ENCODE assay signal across 10 mouse cellular contexts in the genomic region with DNA sequence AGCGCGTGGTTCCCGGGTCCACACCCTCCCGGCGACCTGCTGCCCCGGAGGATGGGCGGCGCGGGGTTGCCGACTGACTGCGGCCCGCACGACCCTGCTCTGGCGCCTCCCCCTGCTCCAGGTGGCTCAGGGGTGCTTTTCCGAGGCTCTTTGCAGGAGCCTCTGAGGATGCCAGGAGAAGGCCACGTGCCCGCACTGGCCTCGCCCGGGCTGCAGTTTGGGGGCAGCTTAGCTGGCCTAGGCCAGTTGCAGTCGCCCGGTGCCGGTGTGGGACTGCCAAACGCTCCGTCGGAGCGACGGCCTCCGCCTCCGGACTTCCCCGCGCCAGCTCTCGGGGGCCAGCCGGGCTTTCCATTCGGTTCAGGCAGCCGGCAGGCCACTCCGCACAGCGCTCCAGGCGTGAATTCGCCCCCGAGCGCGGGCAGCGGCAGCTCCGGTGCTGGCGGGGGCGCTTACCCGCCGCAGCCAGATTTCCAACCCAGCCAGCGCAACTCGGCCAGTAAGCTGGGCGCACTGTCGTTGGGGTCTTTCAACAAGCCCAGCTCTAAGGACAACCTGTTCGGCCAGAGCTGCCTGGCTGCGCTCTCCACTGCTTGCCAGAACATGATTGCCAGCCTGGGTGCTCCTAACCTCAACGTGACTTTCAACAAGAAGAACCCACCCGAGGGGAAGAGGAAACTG. TPM values are rescaled to one million over a fixed set of nuclear protein-coding genes. Genes with fewer than 3 reads are reported as not detected.
A peak's percentile ranks its signal among the peaks of the same experiment; 100 is the strongest.
DNase-seq lines count a peak whose midpoint lies in the region; ATAC-seq and TF ChIP-seq lines count a peak whose summit lies in the region.
"Had no signal": no experiment of that assay in that cellular context is flagged by ENCODE, and none has a peak within 500 bp of the region (broad histone marks: within the 10 kb centered on the region; RNA-seq: fewer than 3 reads in every experiment).

No protein-coding gene starts in this region.

- 16% methylated on average over 52 of the region's 56 CpGs for WGBS in heart, postnatal 0 days
- 1% methylated on average over 56 of the region's 56 CpGs for WGBS in midbrain, embryonic 10.5 days

- TF ChIP-seq EP300 in heart, postnatal 0 days (IDR thresholded peaks at IDR 0.05; ENCODE audit: low read depth): no peak

- ATAC-seq in heart, postnatal 0 days (ENCODE audit: insufficient read depth, low read depth): no peak

- DNase-seq in cerebellum, postnatal 10 days: peak; percentile 38 to 42
- no peak for DNase-seq in cerebellum, adult 8-10 months
- DNase-seq in NIH3T3 (ENCODE audit: low read depth): peak; percentile 60
- DNase-seq in heart, postnatal 0 days (ENCODE audit: low spot score): no peak
- DNase-seq in midbrain, embryonic 10.5 days (ENCODE audit: low spot score): peak; percentile 60
- DNase-seq in c-Kit-positive CD71-positive TER-119-positive erythroid progenitor cells, embryonic 14.5 days (ENCODE audit: low spot score): no peak
- DNase-seq in spleen, postnatal 4 days (ENCODE audit: low spot score in 2 of 2): no peak
- DNase-seq in urinary bladder, postnatal 25 days (ENCODE audit: low spot score): no peak
- DNase-seq: cerebellum, adult 18-20 months had no signal

- peak overlapping the region; percentile 27; the same call in 1 of the 2 replicates for H3K9ac ChIP-seq in heart, postnatal 0 days (replicated peaks; ENCODE audit: low read depth, low read length)

- no peak for TF ChIP-seq CTCF in heart, postnatal 0 days (IDR thresholded peaks at IDR 0.05; ENCODE audit: low read depth)

- H3K27me3 ChIP-seq in heart, postnatal 0 days (ENCODE audit: control insufficient read depth, insufficient read depth, low read length): peaks cover 58% of the 10 kb centered on the region
- H3K27me3 ChIP-seq in midbrain, embryonic 10.5 days (ENCODE audit: low read depth, poor library complexity, severe bottlenecking): no peaks in the 10 kb centered on the region; the same call in 1 of the 2 replicates

- H3K27ac ChIP-seq in heart, postnatal 0 days (ENCODE audit: low read depth): no peak overlapping the region
- peak overlapping the region; percentile 96 for H3K27ac ChIP-seq in midbrain, embryonic 10.5 days (replicated peaks)
- H3K27ac ChIP-seq: macrophage had no signal

- no peaks in the 10 kb centered on the region for H3K9me3 ChIP-seq in heart, postnatal 0 days (replicated peaks; ENCODE audit: control insufficient read depth, low read length)
- no peaks in the 10 kb centered on the region for H3K9me3 ChIP-seq in midbrain, embryonic 10.5 days (replicated peaks)

- peaks cover 31% of the 10 kb centered on the region for H3K4me1 ChIP-seq in heart, postnatal 0 days (ENCODE audit: control insufficient read depth, insufficient read depth)
- peaks cover 84% of the 10 kb centered on the region for H3K4me1 ChIP-seq in midbrain, embryonic 10.5 days

- peak overlapping the region; percentile 97 for H3K4me2 ChIP-seq in heart, postnatal 0 days (ENCODE audit: low read depth, low read length)

- H3K36me3 ChIP-seq in heart, postnatal 0 days (replicated peaks; ENCODE audit: control insufficient read depth, insufficient read depth, low read length): peaks cover 18% of the 10 kb centered on the region
- H3K36me3 ChIP-seq in midbrain, embryonic 10.5 days: peaks cover 67% of the 10 kb centered on the region

- H3K4me3 ChIP-seq in heart, postnatal 0 days (ENCODE audit: low read depth, low read length): peak overlapping the region; percentile 70
- H3K4me3 ChIP-seq in midbrain, embryonic 10.5 days: peak overlapping the region; percentile 98

RNA-seq across cellular contexts. Expression of gene Mn1, which starts 3.0 kb away (rescaled TPM):
- total RNA-seq in heart, postnatal 0 days (2014; rRNA removed; ENCODE audit: low replicate concordance): 11.0 and 16.4 TPM in 2 replicates
- polyA plus RNA-seq in heart, postnatal 0 days (2015; fragmentation: Nextera tagmentation; extraction: Ambion mirVana): 3.9 and 4.5 TPM in 2 replicates
- 53.0 and 63.2 TPM in 2 replicates for polyA plus RNA-seq in midbrain, embryonic 10.5 days (2016; fragmentation: Nextera tagmentation; extraction: Ambion mirVana)
- polyA plus RNA-seq: macrophage had no signal

Comparison
In these comparisons a context has a peak if more than half of its experiments do, and no peak if none do; other contexts are left out.
1. DNase-seq: peak in cerebellum, postnatal 10 days (2 of 2), NIH3T3 (single experiment) and midbrain, embryonic 10.5 days (single experiment); none in cerebellum, adult 8-10 months (single experiment), heart, postnatal 0 days (single experiment), c-Kit-positive CD71-positive TER-119-positive erythroid progenitor cells, embryonic 14.5 days (single experiment), spleen, postnatal 4 days (0 of 2) and urinary bladder, postnatal 25 days (single experiment).